Mouse (Mus musculus) heart, embryonic 10.5 days (tissue): ENCODE results near the gene B430306N03Rik. TPM values are rescaled to one million over a fixed set of nuclear protein-coding genes. Genes with fewer than 3 reads are reported as not detected.
A peak's percentile ranks its signal among the peaks of the same experiment; 100 is the strongest.

Experiments used
- DNase-seq: peaks from one replicate; pipeline ENCODE4 v3.0.0-alpha.2; 2017; ENCODE audit warnings: low spot score
- H3K27ac ChIP-seq: fragments of 300-500 bp; sonication (generic); 2 replicates; pipeline ENCODE4 v1.5.1; 2016; ENCODE audit warnings: mild to moderate bottlenecking
- H3K27me3 ChIP-seq: fragments of 300-500 bp; sonication (generic); 2 replicates; pipeline ENCODE4 v1.6.1; 2016; ENCODE audit warnings: mild to moderate bottlenecking; ENCODE audit not compliant: poor library complexity, insufficient read depth, severe bottlenecking
- H3K36me3 ChIP-seq: fragments of 300-500 bp; sonication (generic); 2 replicates; pipeline ENCODE4 v1.6.1; 2016; ENCODE audit warnings: mild to moderate bottlenecking, moderate library complexity
- H3K4me1 ChIP-seq: fragments of 300-500 bp; sonication (generic); 2 replicates; pipeline ENCODE4 v1.6.1; 2016; ENCODE audit warnings: mild to moderate bottlenecking
- H3K4me3 ChIP-seq: fragments of 300-500 bp; sonication (generic); 2 replicates; pipeline ENCODE4 v1.5.1; 2016; ENCODE audit warnings: mild to moderate bottlenecking, moderate library complexity
- H3K9me3 ChIP-seq: fragments of 300-500 bp; sonication (generic); 2 replicates; pipeline ENCODE4 v1.6.1; 2016; ENCODE audit warnings: mild to moderate bottlenecking, moderate library complexity
- WGBS: fragments of 180-500 bp; shearing (Covaris S2); methylation state at CpG from one replicate; pipeline ENCODE4 v1.1.7; 2016; 5-methylcytosine and 5-hydroxymethylcytosine counted together
- polyA plus RNA-seq: library from polyadenylated mRNA; unstranded; fragments of >200 nt; fragmentation: Nextera tagmentation; extraction: Ambion mirVana; gene quantifications from 2 replicates; pipeline ENCODE4 v1.2.1, GENCODE M21; 2016

The B430306N03Rik gene
- polyA plus RNA-seq, 1 experiment from 2014 or later, result 0.13 TPM

DNA sequence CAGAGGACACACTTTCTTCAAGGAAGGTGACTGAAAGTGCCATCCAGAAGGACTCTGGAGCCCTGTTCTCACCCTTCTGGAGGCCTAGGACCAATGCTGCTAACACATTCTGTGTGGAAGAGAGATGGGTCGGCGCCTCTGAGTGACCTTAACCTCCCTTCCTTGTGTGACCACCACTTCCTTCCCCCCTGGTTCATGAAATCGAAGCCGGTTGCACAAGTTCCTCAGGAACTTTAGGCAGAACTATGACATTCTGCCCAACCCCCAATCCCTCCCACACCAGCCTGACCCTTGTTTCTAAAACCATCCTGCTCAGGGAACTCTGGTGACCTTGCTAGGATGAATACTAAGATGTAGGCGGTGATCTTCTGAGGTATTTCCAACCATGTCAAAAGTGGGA is 8.3 kb downstream of the B430306N03Rik start:
- Histone ChIP-seq H3K9me3 (no peaks in the 10 kb centered on the region), H3K27ac (no peak overlapping the region), H3K36me3 (no peaks in the 10 kb centered on the region), H3K4me3 (no peak overlapping the region), H3K27me3 (no peaks in the 10 kb centered on the region), H3K4me1 (peaks cover 2% of the 10 kb centered on the region; the same call in 1 of the 2 replicates)
- 91% methylated on average over 5 of the region's 5 CpGs for WGBS
- DNase-seq, result no peak

DNA sequence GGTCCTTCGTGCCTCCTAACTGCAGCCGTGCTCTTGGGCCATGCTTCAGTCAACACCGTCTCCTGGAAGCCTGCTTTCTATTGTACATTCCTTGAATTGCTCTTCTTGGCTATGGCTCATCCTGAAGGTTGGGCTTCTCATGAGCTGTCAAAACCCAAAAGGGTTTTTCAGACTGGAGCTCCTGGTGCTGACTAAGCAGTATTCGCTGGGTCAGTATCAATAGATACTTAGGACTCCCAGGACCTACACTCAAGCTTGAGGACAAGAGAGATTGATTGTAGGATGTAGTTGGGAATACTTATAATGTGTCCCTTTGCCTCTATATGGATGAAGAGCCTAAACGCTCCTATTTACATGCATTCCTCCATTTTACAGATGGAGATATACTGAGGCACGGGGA is 9.2 kb downstream of the B430306N03Rik start:
- Histone ChIP-seq H3K36me3 (no peaks in the 10 kb centered on the region), H3K27ac (no peak overlapping the region), H3K4me3 (no peak overlapping the region), H3K4me1 (peaks cover 2% of the 10 kb centered on the region; the same call in 1 of the 2 replicates), H3K27me3 (no peaks in the 10 kb centered on the region), H3K9me3 (no peaks in the 10 kb centered on the region)
- 89% methylated on average over 6 of the region's 6 CpGs for WGBS
- no peak for DNase-seq

DNA sequence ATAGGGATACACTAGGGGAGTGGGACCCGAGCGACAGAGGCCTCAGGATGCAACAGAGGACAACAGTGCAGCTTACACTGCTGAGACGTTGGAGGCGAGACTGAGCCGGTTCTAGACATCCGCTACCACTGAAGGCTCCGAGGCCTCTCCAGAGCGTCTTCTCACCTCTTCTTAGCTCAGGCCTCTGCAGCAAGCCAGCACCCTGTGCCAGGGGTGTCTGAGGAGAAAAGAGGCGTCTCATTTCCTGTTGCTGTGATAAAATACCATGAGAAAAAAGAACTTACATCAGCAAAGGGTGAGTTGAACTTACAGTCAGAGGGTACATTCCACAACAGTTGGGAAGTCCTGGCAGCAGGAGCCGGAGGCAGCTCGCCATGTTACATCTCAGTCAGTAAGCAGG is 9.7 kb downstream of the B430306N03Rik start:
- DNase-seq, result no peak
- no peaks in the 10 kb centered on the region for H3K36me3 ChIP-seq
- 79% methylated on average over 11 of the region's 11 CpGs for WGBS
- no peak overlapping the region for H3K27ac ChIP-seq
- H3K4me1 ChIP-seq, result no peaks in the 10 kb centered on the region
- no peaks in the 10 kb centered on the region for H3K9me3 ChIP-seq
- H3K27me3 ChIP-seq, result no peaks in the 10 kb centered on the region
- H3K4me3 ChIP-seq, result no peak overlapping the region

DNA sequence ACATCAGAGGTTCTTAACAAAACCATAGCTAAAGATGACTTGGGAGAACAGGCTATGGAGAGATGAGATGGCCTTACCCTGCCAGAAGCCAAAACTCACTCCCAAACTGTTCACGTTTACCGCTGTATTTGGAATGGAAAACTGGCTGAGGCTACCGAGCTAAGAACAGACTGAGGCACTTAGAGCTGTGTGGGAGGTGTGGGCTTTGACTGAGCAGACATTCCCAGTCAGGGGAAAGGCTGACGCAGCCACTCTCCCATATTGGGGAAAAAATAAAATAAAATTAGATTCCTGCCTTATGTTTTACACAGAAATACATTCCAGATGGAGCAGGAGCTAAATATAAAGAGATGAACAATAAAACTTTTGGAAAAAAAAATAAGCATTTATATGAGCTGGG is 10.7 kb downstream of the B430306N03Rik start:
- no peaks in the 10 kb centered on the region for H3K4me1 ChIP-seq
- DNase-seq, result no peak
- H3K4me3 ChIP-seq, result no peak overlapping the region
- H3K9me3 ChIP-seq, result no peaks in the 10 kb centered on the region
- H3K27me3 ChIP-seq, result no peaks in the 10 kb centered on the region
- no peaks in the 10 kb centered on the region for H3K36me3 ChIP-seq
- WGBS, result 78% methylated on average over 4 of the region's 4 CpGs
- H3K27ac ChIP-seq, result no peak overlapping the region

DNA sequence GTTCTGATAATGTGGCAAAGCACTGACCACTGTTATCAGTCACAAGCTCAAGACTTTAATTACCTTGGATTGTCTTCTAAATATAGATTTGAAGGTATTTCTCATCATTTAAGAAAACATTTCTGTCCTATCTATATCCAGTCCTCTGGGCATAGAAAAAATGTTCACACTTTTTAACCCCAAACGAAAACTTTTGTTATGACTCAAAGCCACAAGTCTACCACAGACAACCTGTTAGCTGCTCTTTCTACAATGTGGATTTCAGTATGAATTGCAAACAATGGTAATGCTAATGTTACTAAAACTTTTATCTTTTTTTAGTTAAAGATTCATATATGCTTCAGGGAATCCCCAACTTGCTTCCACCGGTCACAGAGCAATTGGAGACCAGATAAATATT is 16.6 kb downstream of the B430306N03Rik start:
- H3K4me1 ChIP-seq, result no peaks in the 10 kb centered on the region
- no peaks in the 10 kb centered on the region for H3K9me3 ChIP-seq
- 87% methylated on average over 2 of the region's 2 CpGs for WGBS
- H3K27me3 ChIP-seq, result no peaks in the 10 kb centered on the region
- H3K4me3 ChIP-seq, result no peak overlapping the region
- DNase-seq, result no peak
- no peak overlapping the region for H3K27ac ChIP-seq
- H3K36me3 ChIP-seq, result no peaks in the 10 kb centered on the region

DNA sequence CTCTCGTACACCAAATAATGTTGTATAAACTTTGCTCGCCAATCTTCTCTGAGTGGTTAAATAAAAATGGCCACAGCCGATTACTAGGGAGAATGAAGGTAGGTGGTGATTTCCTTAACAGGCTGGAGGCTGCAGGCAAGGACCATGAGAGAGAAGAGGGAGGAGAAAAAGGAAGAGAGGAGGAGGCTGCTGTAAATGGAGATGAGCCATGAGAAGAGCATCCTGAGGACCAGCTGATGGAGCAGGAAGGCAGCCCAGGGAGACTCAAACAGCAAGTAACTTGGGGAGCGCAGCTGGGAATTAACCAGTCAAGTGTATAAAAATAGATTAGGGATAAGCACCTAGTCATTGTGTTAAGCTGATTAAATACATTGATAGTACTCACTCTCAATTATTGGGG is 18.2 kb downstream of the B430306N03Rik start:
- no peaks in the 10 kb centered on the region for H3K27me3 ChIP-seq
- H3K36me3 ChIP-seq, result no peaks in the 10 kb centered on the region
- no peak overlapping the region for H3K27ac ChIP-seq
- no peak overlapping the region for H3K4me3 ChIP-seq
- no peaks in the 10 kb centered on the region for H3K9me3 ChIP-seq
- H3K4me1 ChIP-seq, result no peaks in the 10 kb centered on the region
- 91% methylated on average over 4 of the region's 4 CpGs for WGBS
- no peak for DNase-seq

DNA sequence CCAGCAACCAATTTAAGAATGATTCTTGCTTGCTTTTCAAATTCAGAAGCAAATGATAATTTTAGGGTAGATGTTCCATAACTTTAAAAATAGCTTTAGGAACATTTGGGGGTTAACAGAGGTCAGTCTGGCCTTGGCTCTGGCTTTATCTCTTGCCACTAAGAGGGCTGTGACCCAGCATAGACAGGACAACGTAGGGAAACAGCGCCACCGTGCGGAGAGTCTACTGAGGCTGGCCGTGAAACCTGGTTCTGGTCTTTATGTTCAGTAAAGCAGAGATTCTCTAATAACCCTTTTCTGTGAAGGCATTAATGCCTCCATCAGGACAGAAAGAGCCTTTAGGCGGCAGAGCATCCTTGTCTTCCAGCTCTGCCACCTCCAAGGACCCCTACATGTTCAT is 20.9 kb downstream of the B430306N03Rik start:
- Histone ChIP-seq H3K27me3 (no peaks in the 10 kb centered on the region), H3K4me3 (no peak overlapping the region), H3K9me3 (no peaks in the 10 kb centered on the region), H3K36me3 (no peaks in the 10 kb centered on the region), H3K27ac (no peak overlapping the region), H3K4me1 (no peaks in the 10 kb centered on the region)
- WGBS, result 2% methylated on average over 6 of the region's 6 CpGs
- DNase-seq, result peak; percentile 94

DNA sequence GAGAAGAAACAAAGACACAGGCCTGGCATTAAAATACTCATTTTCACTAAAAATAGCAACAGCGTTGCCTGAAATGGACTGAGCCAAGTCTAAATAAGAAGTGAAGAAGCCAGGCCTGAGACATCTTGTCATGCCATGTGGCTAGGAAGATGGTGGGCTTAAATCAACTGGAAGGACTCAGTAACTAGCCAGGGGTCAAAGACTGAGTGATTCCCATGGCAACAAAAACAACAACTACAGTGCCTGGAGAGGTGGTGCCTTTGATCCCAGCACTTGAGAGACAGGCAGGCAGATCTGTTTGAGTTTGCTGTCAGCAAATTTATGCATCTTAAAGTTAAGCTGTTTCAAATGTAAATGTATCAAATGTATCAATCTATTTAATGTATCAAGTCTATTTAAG is 24.3 kb downstream of the B430306N03Rik start:
- Histone ChIP-seq H3K4me1 (no peaks in the 10 kb centered on the region), H3K27me3 (no peaks in the 10 kb centered on the region), H3K4me3 (no peak overlapping the region), H3K9me3 (no peaks in the 10 kb centered on the region), H3K36me3 (no peaks in the 10 kb centered on the region), H3K27ac (no peak overlapping the region)
- 64% methylated on average over 1 of the region's 1 CpGs for WGBS
- no peak for DNase-seq

DNA sequence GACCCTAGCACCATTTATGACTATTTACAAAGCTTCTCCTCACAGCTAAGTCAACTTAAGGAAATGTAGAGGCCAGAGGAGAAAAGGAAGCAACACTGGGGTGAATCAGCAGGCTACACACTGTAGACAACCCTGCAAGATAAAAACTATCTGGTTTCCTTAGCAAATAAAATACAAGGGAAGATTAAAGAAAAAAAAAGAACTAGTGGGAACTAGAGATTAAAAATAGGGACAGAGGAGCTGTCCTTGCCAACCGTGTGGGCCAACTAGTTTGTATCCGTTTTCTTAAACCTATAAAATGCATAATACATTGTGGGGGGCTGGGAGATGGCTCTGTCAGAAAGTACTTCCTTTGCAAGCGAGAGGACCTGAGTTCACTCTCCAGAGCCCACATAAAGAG is 26.0 kb downstream of the B430306N03Rik start:
- Histone ChIP-seq H3K4me1 (peaks cover 8% of the 10 kb centered on the region; the same call in 1 of the 2 replicates), H3K36me3 (no peaks in the 10 kb centered on the region), H3K27me3 (peaks cover 8% of the 10 kb centered on the region; the same call in 1 of the 2 replicates), H3K4me3 (no peak overlapping the region), H3K27ac (no peak overlapping the region), H3K9me3 (no peaks in the 10 kb centered on the region)
- WGBS, result 63% methylated on average over 3 of the region's 3 CpGs
- no peak for DNase-seq

DNA sequence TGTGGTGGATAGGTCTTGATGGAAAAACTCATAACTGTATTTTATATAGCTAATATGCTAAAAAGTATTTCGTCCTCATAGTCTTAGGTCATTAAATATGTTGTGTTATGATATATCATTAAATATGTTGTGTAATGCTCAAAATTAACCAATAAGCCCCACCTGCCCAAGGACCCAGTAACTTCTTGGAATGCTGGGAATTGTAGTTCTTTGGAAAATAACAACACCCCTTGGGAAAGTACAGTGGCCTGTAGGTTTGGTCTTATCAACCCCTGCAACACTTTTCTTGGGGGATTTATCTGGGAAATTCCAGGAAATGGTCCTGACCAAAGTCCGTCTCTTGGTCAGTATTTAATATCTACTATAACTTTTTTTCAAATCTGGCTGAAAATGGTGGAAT is 27.1 kb downstream of the B430306N03Rik start:
- DNase-seq, result no peak
- peaks cover 8% of the 10 kb centered on the region; the same call in 1 of the 2 replicates for H3K27me3 ChIP-seq
- no peak overlapping the region for H3K27ac ChIP-seq
- 71% methylated on average over 2 of the region's 2 CpGs for WGBS
- no peaks in the 10 kb centered on the region for H3K9me3 ChIP-seq
- H3K36me3 ChIP-seq, result no peaks in the 10 kb centered on the region
- no peak overlapping the region for H3K4me3 ChIP-seq
- peaks cover 8% of the 10 kb centered on the region; the same call in 1 of the 2 replicates for H3K4me1 ChIP-seq

DNA sequence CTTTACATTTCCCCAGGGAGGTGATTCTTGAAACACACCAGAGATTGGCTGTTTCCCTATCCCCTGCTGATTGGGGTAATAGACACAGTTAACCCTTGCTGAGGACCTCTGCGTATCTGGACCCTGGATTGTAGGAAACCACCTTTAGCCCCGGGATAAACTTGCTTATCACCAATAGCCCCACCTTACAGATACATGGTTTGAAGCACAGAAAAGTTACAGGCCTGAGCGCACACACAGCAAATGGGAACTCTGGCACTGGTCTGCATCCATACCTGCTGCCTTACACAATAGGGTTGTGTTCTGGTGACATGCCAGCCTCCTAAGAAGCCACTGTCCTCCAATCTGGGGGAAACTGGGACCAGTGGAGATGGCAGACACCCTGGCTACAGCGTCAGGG is 29.9 kb downstream of the B430306N03Rik start:
- Histone ChIP-seq H3K27me3 (peaks cover 8% of the 10 kb centered on the region; the same call in 1 of the 2 replicates), H3K4me1 (peaks cover 8% of the 10 kb centered on the region; the same call in 1 of the 2 replicates), H3K9me3 (no peaks in the 10 kb centered on the region), H3K36me3 (no peaks in the 10 kb centered on the region), H3K4me3 (no peak overlapping the region), H3K27ac (no peak overlapping the region)
- DNase-seq, result no peak
- WGBS, result 79% methylated on average over 4 of the region's 4 CpGs

DNA sequence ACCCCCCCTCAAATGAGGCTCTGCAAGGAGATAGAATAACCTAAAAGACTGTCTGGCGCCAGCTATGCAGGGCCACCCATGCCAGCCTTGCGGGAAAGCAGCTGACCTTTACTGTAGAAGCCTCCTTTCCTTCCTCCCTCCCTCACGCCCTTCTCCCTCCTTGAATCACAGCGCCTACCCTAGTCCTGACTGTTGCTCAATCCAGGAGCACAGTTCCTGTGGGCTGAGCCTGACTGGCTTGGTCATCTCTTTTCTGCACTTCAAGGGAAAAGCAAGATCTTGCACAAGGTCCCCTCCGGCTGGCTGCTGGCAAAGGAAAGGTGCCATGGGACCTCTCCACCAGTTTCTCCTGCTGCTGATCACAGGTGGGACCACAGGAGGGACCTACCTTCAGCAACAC is 30.3 kb downstream of the B430306N03Rik start, which contains the start of gene Trem2:
TSS of gene Trem2 (plus strand) at position 171 of the 400 bp plus-strand sequence.
- 77% methylated on average over 5 of the region's 5 CpGs for whole genome bisulfite sequencing
- no peak within 1 kb of the TSS for H3K27ac ChIP-seq
- H3K4me3 ChIP-seq, result no peak within 1 kb of the TSS
- H3K36me3 ChIP-seq, result no peaks in the 10 kb centered on the region
- H3K4me1 ChIP-seq, result peaks cover 8% of the 10 kb centered on the region; the same call in 1 of the 2 replicates
- H3K27me3 ChIP-seq, result peaks cover 8% of the 10 kb centered on the region; the same call in 1 of the 2 replicates
- DNase-seq, result no peak
- H3K9me3 ChIP-seq, result no peaks in the 10 kb centered on the region

DNA sequence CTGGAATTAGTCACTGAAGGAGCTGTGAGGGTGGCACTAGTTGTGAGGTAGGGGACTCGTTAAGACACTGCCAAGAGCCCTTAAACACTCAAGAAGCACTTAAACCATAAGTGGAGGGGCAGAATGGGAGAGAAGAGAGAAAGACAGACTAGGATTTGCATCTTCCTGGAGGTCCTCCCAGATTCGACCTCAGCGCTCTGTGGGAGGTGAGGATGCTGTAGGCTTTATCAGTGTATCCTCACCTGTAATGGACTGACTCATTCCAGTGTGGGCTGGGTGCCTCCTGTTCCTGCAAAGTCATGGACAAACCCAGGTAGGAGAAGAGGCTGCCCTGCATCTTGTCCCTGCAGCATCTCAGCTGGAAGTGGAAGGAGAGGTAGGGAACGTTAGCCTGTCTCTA is 30.9 kb downstream of the B430306N03Rik start:
- no peaks in the 10 kb centered on the region for H3K36me3 ChIP-seq
- DNase-seq, result no peak
- H3K4me1 ChIP-seq, result peaks cover 8% of the 10 kb centered on the region; the same call in 1 of the 2 replicates
- H3K4me3 ChIP-seq, result no peak overlapping the region
- H3K9me3 ChIP-seq, result no peaks in the 10 kb centered on the region
- WGBS, result 53% methylated on average over 4 of the region's 4 CpGs
- H3K27me3 ChIP-seq, result peaks cover 8% of the 10 kb centered on the region; the same call in 1 of the 2 replicates
- H3K27ac ChIP-seq, result no peak overlapping the region

DNA sequence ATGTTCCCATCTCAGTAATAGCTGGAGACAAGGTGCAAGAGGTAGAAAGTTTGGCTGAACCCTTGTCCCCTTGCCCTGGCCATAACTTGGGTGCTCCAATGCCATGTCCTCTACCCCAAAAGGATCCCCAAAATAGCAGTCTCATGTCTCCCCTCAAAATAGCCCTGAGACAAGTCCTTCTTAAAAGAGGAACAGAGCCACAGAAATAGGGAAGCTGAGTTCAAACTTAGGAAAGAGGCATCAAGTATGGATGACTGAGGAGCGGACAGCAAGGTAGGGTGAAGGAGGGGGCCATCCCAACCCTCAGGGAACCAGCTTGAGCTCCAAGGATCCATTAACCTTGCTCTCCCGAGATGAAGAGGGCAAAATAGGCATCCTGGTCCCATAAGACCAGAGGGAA is 31.3 kb downstream of the B430306N03Rik start:
- DNase-seq, result no peak
- H3K27me3 ChIP-seq, result peaks cover 8% of the 10 kb centered on the region; the same call in 1 of the 2 replicates
- H3K36me3 ChIP-seq, result no peaks in the 10 kb centered on the region
- 73% methylated on average over 2 of the region's 2 CpGs for WGBS
- H3K27ac ChIP-seq, result no peak overlapping the region
- no peak overlapping the region for H3K4me3 ChIP-seq
- peaks cover 8% of the 10 kb centered on the region; the same call in 1 of the 2 replicates for H3K4me1 ChIP-seq
- H3K9me3 ChIP-seq, result no peaks in the 10 kb centered on the region
